Mouse (Mus musculus) lung, postnatal 0 days (tissue): ENCODE measurements around the gene Slc4a10.

Experiments
- CTCF ChIP-seq: IDR thresholded peaks from 2 replicates; pipeline ENCODE4 v1.5.1; 2016; ENCODE audit warnings: antibody characterized with exemption, mild to moderate bottlenecking
- EP300 ChIP-seq: IDR thresholded peaks from 2 replicates; pipeline ENCODE4 v1.6.1; 2016; ENCODE audit warnings: antibody characterized with exemption, mild to moderate bottlenecking, control low read depth

GRCm38 (mm10) chr2:62147636-62148035, 101.4 kb downstream of the Slc4a10 start:
- TF ChIP-seq CTCF (no peak), EP300 (no peak)
